Mouse (Mus musculus) liver, embryonic 16.5 days (tissue): ENCODE measurements around the gene Glp1r. TPM values are rescaled to one million over a fixed set of nuclear protein-coding genes. Genes with fewer than 3 reads are reported as not detected.

ENCODE experiments used
- ATAC-seq: fragments of 200-750 bp; cut with Nextera tagmentation; 2 replicates; pipeline ENCODE4 v1.8.0; 2017; ENCODE audit warnings: low read depth, mild to moderate bottlenecking, moderate number of reproducible peaks, moderate library complexity
- H3K27ac ChIP-seq: fragments of 300-500 bp; sonication (generic); 2 replicates; pipeline ENCODE4 v1.5.1; 2014; ENCODE audit warnings: mild to moderate bottlenecking, low read length
- H3K27me3 ChIP-seq: fragments of 300-500 bp; sonication (generic); 2 replicates; pipeline ENCODE4 v1.6.1; 2014; ENCODE audit warnings: low read depth, low read length, mixed read lengths; ENCODE audit not compliant: control insufficient read depth, insufficient read depth
- H3K36me3 ChIP-seq: fragments of 300-500 bp; sonication (generic); 2 replicates; pipeline ENCODE4 v1.6.1; 2014; ENCODE audit warnings: mild to moderate bottlenecking; ENCODE audit not compliant: control insufficient read depth, insufficient read depth
- H3K4me1 ChIP-seq: fragments of 300-500 bp; sonication (generic); 2 replicates; pipeline ENCODE4 v1.6.1; 2014; ENCODE audit warnings: low read depth, low read length, mixed read lengths; ENCODE audit not compliant: control insufficient read depth
- H3K4me2 ChIP-seq: fragments of 300-500 bp; sonication (generic); 2 replicates; pipeline ENCODE4 v1.6.1; 2014; ENCODE audit warnings: low read depth, low read length, mixed read lengths
- H3K4me3 ChIP-seq: fragments of 300-500 bp; sonication (generic); 2 replicates; pipeline ENCODE4 v1.5.1; 2014; ENCODE audit warnings: low read depth, mild to moderate bottlenecking, low read length
- H3K9ac ChIP-seq: fragments of 300-500 bp; sonication (generic); 2 replicates; pipeline ENCODE4 v1.6.1; 2014; ENCODE audit warnings: low read depth, low read length
- H3K9me3 ChIP-seq: fragments of 300-500 bp; sonication (generic); replicated peaks from 2 replicates; pipeline ENCODE4 v1.6.1; 2016; ENCODE audit warnings: low read length; ENCODE audit not compliant: control insufficient read depth
- WGBS: fragments of 180-500 bp; shearing (Covaris S2); extraction: QIAGEN DNeasy Blood & Tissue Kit; methylation state at CpG from one replicate; pipeline ENCODE4 v1.1.7; 2014; ENCODE audit not compliant: insufficient replicate concordance; 5-methylcytosine and 5-hydroxymethylcytosine counted together
- polyA plus RNA-seq: library from polyadenylated mRNA; unstranded; fragments of >200 nt; fragmentation: Nextera tagmentation; extraction: Ambion mirVana; gene quantifications from 2 replicates; pipeline ENCODE4 v1.2.1, GENCODE M21; 2015

The Glp1r gene
- polyA plus RNA-seq, 1 experiment from 2014 or later, result not detected

DNA sequence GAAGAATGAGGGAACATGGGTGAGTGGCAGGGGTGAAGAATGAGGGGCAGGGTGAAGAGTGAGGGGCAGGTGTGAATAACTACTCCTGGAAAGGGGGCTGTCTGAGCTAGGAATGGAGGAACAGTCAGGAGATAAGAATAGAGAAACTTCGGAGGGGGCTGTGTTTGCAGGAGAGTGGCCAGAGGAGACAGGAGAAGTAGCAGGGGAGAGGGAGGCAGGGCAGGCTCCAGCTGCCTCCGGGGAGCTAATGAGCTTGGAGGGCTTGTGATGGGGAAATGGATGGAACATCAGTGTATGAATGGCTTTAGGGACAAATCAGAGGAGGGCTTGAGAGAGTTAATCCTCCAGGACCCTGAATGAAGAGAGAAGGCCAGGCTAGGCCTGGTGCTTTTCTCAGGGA lies 4.5 kb upstream of the Glp1r start:
- ATAC-seq, result no peak
- WGBS, result 24% methylated on average over 2 of the region's 2 CpGs
- H3K4me2 ChIP-seq, result no peak overlapping the region
- no peak overlapping the region for H3K27ac ChIP-seq
- peaks cover 20% of the 10 kb centered on the region for H3K27me3 ChIP-seq
- no peaks in the 10 kb centered on the region for H3K9me3 ChIP-seq
- no peaks in the 10 kb centered on the region for H3K36me3 ChIP-seq
- no peak overlapping the region for H3K4me3 ChIP-seq
- no peak overlapping the region for H3K9ac ChIP-seq
- no peaks in the 10 kb centered on the region; the same call in 1 of the 2 replicates for H3K4me1 ChIP-seq

DNA sequence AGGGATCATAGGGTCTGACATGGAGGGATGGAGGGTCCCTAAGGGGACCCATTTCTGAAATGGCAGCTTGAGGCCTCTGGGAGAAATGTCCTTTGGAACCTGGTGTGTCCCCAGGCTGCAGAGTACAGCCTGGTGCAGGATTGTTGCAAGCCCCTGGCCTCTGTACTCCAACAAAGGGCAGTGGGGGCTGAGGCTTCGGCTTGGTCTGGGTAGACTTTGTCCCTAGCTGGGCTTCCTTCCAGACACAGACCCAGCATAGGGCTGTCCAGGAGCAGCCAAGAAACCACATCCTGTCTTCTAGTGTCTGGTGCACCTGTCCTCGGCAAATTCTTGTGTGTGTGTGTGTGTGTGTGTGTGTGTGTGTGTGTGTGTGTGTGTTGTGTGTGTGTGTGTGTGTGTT lies 2.5 kb downstream of the Glp1r start:
- no peak overlapping the region for H3K27ac ChIP-seq
- peaks cover 31% of the 10 kb centered on the region for H3K27me3 ChIP-seq
- no peaks in the 10 kb centered on the region for H3K9me3 ChIP-seq
- ATAC-seq, result no peak
- no peaks in the 10 kb centered on the region for H3K36me3 ChIP-seq
- H3K9ac ChIP-seq, result no peak overlapping the region
- no peak overlapping the region for H3K4me2 ChIP-seq
- H3K4me3 ChIP-seq, result no peak overlapping the region
- H3K4me1 ChIP-seq, result no peaks in the 10 kb centered on the region; the same call in 1 of the 2 replicates
- 33% methylated on average over 2 of the region's 2 CpGs for WGBS

DNA sequence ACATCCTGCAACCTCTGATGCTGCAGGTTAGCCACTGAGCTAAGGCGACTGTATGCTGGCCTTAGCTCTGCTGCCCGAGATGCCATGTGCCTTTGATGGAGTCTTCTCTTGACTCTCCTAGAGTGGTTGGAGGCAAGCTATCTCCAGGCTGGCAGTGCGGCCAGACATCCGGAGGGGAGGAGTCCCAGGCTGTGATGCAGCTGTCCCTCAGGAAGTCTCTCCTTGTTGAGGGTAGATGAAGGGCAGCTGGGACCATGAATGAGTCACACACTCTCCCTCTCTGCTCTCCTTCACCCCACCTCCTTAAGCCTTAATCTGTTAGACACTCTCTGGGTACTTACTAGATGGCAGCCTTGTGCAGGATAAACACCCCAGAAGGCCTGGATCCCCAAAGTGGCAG lies 6.0 kb downstream of the Glp1r start:
- Histone ChIP-seq H3K9me3 (no peaks in the 10 kb centered on the region), H3K4me2 (no peak overlapping the region), H3K27me3 (peaks cover 6% of the 10 kb centered on the region), H3K27ac (no peak overlapping the region), H3K9ac (no peak overlapping the region), H3K4me3 (no peak overlapping the region), H3K36me3 (no peaks in the 10 kb centered on the region), H3K4me1 (no peaks in the 10 kb centered on the region)
- 25% methylated on average over 4 of the region's 4 CpGs for WGBS
- ATAC-seq, result no peak

DNA sequence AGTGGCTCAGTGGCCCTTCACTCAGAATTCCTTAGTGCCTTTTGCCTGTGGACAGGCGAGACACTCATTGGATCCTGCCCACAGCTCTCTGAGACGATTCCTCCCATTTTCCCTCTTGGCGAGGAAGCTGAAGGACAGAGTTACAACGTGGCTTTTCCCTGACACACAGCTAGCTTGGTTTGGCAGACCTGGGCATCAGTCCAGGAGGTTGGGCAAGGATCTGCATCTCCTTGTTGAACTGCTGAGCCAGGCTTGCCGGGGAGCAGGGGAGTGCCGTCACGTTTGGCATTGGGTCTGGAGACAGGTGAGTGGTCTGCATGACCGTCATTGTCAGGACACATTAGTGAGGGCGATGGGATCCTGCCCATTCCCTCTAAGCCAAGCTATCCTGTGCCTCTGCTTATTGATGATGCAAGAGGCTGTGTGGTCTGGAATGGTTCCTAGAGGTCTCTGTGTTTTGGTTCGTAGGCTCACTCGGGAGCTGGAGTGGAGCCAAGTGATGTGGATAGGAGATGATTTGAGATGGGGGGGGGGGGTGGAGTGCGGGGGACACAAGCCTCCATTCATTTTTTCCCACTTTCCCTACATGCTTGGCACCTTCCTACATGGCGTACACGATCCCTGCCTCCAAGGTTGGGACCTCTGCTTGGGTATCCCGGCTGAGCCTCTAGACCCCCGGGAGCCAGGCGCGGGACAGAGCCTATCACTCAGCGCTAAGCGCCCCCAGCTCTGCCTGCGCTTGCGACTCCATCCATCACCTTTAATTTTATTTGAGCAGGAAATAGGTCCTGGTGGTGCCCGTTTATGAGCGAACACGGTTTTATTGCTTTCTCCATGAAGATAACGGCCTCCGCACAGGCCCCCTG lies 9.5 kb downstream of the Glp1r start:
- ATAC-seq, result no peak
- no peaks in the 10 kb centered on the region for H3K4me1 ChIP-seq
- H3K4me2 ChIP-seq, result no peak overlapping the region
- 58% methylated on average over 27 of the region's 27 CpGs for WGBS
- no peak overlapping the region for H3K27ac ChIP-seq
- no peaks in the 10 kb centered on the region for H3K27me3 ChIP-seq
- no peaks in the 10 kb centered on the region for H3K36me3 ChIP-seq
- H3K4me3 ChIP-seq, result no peak overlapping the region
- H3K9ac ChIP-seq, result no peak overlapping the region
- H3K9me3 ChIP-seq, result no peaks in the 10 kb centered on the region

DNA sequence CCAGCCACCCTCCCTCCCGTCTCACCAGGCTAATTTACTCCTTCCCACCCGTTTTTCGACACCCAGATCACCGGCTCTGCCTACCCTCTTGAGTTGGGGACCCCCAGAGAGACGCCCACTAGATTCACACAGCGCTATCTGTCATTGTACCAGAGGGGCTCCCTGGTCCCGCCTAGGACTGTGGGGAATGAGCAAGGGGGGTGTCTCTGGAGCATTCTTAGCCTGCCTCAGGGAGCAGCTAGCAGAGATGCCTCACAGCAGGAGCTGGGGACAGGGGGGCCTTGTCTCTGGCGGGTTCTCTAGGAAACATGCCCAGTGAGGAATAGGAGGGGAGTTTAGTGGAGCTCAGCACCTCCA lies 10.1 kb downstream of the Glp1r start:
- 32% methylated on average over 8 of the region's 8 CpGs for WGBS
- Histone ChIP-seq H3K27ac (no peak overlapping the region), H3K4me3 (no peak overlapping the region), H3K36me3 (no peaks in the 10 kb centered on the region), H3K4me1 (no peaks in the 10 kb centered on the region), H3K27me3 (no peaks in the 10 kb centered on the region), H3K9me3 (no peaks in the 10 kb centered on the region), H3K4me2 (no peak overlapping the region), H3K9ac (no peak overlapping the region)
- no peak for ATAC-seq

DNA sequence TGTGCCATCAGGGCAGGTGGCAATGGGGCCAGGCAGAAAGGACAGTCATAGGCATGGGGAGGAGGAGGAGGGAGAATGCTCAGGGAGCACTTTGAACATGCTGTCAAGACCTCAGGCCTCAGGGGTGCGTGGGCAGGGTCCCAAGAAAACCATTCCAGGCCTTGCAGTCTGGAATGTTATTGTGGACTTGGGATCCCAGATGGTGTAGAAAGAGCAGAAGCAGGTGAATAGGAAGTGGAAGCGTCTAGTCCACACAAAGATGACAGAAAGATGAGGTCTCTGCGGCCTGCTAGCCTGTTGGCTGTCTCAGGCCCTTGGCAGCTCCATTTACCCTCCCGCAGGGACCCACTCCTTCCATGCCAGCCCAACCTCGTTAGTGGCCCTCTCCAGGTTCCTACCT lies 10.9 kb downstream of the Glp1r start:
- Histone ChIP-seq H3K9me3 (no peaks in the 10 kb centered on the region), H3K9ac (no peak overlapping the region), H3K36me3 (no peaks in the 10 kb centered on the region), H3K27ac (no peak overlapping the region), H3K4me3 (no peak overlapping the region), H3K27me3 (no peaks in the 10 kb centered on the region), H3K4me1 (no peaks in the 10 kb centered on the region), H3K4me2 (no peak overlapping the region)
- no peak for ATAC-seq
- 48% methylated on average over 5 of the region's 5 CpGs for WGBS

DNA sequence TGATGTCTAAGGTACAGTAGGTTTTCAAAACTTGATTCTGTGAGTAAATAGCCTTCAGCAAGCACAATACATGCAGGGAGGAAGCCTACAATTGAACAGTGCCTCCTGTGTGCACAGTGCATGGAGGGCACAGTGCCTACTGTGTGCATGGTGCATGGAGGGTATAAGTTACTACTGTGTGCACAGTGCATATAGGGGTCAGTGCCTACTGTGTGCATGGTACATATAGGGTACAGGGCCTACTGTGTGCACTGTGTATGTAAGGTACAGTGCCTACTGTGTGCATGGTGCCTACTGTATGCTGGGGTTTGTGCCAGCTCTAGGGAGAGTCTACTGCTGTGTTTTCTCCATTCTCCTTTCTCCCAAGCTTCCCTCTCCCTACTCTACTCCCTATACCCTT lies 12.6 kb downstream of the Glp1r start:
- H3K4me2 ChIP-seq, result no peak overlapping the region
- no peaks in the 10 kb centered on the region for H3K4me1 ChIP-seq
- H3K27me3 ChIP-seq, result no peaks in the 10 kb centered on the region

DNA sequence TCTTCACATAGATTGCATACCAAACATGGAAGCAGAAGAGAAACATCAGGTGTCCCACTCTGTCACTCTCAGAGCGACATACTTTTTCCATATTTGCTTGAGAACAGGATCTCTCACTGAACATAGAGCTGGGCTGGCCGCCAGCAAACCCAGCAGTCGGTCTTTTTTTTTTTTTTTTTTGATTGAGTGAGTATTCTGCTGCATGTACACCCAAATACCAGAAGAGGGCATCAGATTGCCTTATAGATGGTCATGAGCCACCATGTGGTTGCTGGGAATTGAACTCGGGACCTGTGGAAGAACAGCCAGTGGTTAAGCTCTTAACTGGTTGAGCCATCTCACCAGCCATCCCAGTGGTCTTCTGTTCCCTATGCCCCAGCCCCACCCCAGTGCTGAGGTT lies 21.9 kb downstream of the Glp1r start:
- ATAC-seq, result no peak
- H3K27ac ChIP-seq, result no peak overlapping the region
- 38% methylated on average over 4 of the region's 4 CpGs for WGBS

More for the DNA sequence above, 12.6 kb downstream of the Glp1r start:
- H3K36me3 ChIP-seq, result no peaks in the 10 kb centered on the region
- H3K27ac ChIP-seq, result no peak overlapping the region
- ATAC-seq, result no peak
- no peaks in the 10 kb centered on the region for H3K9me3 ChIP-seq
- H3K9ac ChIP-seq, result no peak overlapping the region
- no peak overlapping the region for H3K4me3 ChIP-seq

DNA sequence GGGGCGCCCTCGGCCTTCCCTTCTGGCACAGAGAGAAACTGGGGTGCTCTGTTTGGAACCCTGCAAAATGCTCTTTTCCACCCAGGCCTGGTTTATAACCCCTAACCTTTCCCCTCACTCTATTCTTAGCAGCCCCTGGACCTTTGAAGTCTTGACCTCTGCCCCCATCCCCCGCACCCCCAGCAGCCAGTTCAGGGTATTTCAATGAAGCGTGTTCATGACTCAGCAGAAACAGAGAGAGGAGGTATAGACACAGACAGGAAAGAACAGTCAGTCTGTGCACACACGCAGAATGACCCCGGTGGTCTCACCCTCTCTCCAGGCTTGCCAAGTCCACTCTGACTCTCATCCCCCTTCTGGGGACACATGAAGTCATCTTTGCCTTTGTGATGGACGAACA lies 29.2 kb downstream of the Glp1r start:
- Histone ChIP-seq H3K4me3 (no peak overlapping the region), H3K4me1 (no peaks in the 10 kb centered on the region; the same call in 1 of the 2 replicates), H3K4me2 (no peak overlapping the region), H3K9me3 (no peaks in the 10 kb centered on the region), H3K9ac (no peak overlapping the region), H3K36me3 (no peaks in the 10 kb centered on the region), H3K27ac (no peak overlapping the region), H3K27me3 (no peaks in the 10 kb centered on the region)
- no peak for ATAC-seq
- 62% methylated on average over 7 of the region's 7 CpGs for WGBS

More for the DNA sequence above, 21.9 kb downstream of the Glp1r start:
- no peak overlapping the region for H3K9ac ChIP-seq
- no peaks in the 10 kb centered on the region for H3K4me1 ChIP-seq
- H3K4me3 ChIP-seq, result no peak overlapping the region
- no peaks in the 10 kb centered on the region for H3K9me3 ChIP-seq
- H3K36me3 ChIP-seq, result no peaks in the 10 kb centered on the region
- H3K27me3 ChIP-seq, result no peaks in the 10 kb centered on the region
- no peak overlapping the region for H3K4me2 ChIP-seq
